Mouse (Mus musculus) ovary, adult 18-20 months (tissue): ENCODE measurements around the gene Thada.

Source experiments
- DNase-seq: peaks from one replicate; pipeline ENCODE4 v3.0.0; 2022; ENCODE audit warnings: low spot score, mixed read lengths

Thada gene

DNA sequence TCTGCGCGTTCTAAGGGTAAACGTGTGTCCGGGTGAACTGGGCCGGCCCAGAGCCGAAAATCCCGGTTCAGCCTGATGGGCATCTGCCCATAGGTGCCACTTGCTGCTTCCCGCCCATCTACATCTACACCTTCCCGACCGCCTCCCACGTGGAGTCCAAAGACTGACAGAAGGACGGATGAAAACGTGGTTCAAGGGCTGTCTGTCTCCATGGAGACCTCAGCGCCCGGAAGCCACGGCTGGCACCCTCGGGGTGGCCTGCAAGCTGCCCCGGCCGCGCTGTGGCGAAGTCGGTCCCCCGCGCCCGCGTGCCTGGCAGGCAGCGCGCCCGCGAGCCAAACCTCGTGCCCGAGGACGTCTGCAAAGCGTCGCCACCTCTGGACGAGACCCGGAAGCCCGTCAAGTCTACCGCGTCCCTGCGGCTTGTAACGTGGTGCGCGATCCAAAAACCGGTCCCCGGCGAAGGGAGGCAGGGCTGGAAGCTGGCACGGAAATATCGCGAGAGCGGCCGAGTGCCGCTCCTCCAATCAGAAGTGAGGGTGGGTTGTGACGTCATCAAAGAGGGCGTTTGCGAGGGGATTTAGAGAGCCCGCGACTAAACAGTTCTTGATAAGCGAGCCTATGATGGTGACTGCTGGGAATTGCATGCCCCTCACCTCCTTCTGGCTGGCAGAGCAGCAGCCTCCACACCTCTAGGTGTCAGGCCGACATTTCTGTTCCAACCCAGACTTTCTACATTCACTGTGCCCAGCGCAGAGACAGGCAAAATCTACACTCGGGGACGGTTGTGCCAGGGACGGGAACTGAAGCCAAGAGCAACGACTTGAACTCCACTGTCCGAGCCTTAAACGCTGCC is at the start of gene Thada:
TSS of gene Thada (minus strand) at position 453 of the 856 bp plus-strand sequence.
- peak; percentile 94 for DNase-seq

DNA sequence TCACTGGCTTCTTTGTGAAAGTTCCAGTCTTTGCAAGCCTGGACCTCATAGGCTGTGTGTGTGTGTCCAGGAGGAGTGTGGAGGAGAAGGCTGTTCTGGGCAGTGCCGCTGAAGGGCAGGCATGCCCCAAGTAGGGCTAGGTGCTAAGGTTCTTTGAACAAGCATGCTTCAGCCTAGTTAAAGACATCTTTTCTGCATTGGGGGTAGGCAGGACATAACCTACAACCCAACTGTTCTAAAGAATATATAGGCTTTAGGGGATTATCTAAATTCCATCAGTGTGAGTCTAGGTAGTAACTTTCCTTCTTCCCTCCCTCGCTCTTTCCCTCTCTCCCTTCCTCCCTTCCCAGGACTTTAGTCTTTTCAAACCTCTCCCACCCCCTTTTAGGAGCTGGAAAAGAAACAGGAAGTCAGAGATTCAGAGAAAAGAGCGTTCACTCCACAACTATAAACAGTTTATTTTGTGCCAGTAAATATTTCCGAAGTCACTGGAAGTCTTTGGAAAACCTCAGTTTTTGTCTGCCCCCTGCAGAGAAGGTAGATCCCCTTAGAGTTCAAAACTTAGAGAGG is 46.6 kb upstream of the Thada start:
- DNase-seq: no peak

DNA sequence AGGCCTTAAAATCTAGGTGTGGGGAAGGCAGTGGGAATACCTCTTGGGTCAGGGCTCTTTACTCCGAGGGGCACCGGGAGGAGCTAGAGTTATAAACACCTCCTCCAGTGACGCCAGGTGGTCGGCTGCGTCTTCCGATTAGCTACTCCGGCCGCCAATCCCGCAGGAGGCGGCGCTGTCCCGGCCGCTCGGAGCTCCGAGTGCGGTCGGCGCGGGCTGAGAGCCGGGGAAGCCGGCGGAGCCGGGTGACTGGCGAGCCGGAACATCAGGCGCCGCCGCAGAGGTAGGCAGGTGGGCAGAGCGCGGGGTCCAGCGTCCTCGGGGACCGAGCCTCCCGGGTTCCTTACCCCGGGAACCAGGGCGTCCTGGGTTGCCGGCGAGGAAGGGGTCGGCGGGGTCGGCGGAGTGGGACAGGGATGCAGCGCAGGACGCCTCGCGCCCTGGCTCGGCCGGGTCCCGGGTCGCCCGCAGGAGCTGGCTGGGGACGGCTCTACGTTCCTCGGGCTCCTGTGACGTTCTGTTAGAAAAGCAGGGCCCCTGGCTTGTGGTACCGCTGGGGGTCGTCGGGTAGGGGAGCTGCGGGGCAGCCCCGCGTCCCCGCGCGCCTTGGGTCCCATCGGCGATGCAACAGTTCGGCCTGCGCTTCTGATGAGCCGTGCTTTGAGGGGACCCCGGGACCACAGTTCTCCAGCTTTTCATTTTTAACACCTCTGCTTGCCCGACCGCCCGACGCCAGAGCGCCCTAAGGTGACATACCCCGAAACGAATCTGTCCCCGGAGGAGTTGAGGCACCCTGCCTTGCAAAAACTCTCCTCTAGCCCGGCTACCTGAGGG is 45.9 kb upstream of the Thada start, which contains the start of gene Plekhh2:
TSS of gene Plekhh2 (plus strand) at position 214 of the 834 bp plus-strand sequence.
- peak; percentile 75 for DNase-seq

DNA sequence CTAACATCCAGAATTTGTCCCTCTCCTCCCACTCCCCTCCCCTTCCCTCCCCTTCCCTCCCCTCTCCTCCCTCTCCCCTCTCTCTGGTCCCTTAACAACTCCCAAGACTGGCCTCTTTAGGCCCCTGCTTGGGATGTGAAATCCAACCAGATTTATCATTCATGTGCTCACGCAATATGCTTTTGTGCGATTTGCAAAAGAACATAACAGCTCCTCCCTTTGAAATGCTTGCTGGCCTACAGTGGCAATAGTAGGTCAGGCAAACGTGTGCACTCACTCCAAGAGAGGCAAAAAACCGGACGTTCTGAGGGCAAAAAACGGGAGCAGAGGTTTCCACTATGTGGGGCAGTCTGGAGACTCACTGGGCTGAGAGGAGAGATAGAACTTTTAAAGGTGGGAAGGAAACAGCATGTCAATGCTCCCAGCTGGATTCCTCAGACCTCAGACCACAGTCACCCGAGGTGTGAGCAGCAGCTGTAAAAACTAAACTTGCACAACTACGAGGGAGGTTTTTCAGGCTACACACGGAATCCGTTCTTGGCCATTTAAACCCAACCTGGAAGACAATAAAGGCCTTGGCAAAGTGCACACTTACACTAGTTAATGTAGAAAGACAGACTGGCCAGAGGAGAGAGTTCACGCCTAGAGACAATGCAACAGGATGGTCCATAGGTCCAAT is 45.1 kb upstream of the Thada start:
- DNase-seq: no peak

DNA sequence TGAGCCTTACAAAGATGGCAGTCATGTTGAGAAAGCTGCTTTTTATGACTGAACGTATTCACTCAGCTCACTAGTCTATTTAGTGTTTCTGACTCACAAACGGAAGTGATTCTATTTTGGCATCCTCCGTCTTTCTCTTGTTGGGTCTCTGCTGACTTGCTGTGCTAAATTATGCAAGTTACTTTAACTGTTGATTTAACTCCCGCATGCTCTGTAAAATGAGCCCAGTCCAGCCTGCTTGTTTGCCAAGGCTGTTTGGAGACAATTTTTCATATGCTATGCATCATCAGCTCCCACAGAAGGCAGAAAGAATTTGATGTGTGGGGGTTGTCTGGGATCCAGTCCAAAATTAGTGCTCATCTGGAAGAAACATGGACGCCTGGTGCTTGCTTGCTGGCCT is 44.4 kb upstream of the Thada start:
- DNase-seq: peak; percentile 45

DNA sequence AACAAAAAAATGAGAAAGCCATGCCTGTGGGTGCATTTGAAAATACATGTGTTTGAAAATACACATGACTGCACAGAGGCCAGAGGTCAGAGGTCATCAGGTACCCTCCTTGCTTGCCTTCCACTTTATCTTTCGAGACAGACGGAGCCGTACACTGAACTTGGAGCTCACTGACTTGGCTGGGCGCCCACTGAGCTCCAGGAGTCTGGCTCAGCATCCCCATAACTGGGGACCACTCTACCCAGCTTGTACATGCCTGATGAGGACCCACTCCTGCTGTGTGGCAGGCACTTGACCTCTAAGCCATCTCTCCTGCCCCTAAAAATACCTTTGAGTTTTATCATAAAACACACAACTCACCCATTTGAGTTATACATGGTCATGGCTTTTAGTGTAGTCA is 43.2 kb upstream of the Thada start:
- DNase-seq: no peak

DNA sequence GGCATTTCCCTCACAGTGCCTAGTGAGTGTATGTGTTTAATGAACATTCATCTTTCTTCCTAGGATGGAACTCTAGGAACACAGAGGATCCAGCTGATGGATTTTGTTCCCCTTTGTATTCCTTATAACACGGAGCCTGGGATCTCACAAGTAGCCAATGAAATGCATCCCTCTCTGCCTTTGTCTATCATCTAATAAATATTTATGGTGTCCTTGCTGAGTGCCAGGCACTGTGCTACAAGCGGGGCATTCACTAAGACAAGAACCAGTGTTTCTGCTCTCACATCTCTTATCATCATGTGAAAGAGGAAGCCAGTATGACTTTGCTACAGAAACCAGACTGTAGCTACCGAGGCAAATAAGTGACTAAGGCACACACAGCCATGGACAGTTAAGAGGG is 42.7 kb upstream of the Thada start:
- DNase-seq: no peak

DNA sequence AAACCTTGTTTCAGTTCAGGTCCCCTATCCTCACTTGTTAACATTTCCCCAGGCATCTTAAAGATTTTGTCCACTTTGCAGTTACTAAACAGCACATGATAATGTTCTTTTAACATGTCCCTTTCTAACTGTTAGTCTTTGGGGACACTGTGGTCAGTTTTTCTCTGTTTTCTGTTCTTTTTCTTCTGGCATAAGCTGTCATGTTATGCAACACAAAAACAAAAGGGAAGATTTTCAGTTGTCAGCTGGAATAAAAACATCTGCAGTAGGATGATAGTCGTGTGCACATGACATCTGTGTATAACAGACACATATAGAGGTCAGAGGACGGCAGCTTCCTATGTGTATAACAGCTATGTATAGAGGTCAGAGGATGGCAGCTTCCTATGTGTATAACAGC is 39.9 kb upstream of the Thada start:
- DNase-seq: no peak

DNA sequence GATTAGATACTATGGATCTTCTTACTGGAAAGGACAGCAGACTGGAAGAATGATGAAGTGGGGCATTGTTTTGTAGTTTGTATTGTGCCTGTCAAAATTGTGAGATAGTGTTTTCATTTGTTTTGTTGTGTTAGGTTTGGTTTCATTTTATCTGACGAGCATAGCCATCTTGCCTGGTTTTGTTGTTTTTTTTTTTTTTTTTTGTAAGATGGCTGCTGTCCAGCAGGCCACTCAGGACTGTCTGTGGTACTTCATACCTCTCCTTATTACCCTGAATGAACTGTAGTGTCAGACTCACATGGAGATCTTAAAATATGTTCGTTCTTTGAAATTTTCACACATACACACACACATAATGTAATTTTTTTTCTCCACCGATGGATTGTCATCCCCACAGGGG is 36.3 kb upstream of the Thada start:
- no peak for DNase-seq

DNA sequence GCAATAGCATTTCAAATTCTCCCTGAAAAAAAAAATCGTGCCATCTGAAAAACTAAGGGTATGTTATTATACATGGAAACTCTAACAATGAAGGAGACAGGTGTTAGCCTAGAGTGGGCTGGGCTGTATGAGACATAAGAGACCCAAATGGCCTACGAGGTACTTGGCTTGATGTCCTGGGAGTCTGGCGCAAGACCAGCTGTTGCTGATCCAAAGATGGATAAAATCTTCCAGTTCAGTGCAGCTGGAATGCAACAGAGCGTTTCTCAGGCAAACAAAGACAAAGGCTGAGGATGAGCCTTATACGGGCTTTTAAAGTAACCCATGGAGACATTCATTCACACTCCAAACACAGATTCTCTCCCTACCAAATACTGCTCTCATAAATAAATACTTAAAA is 32.6 kb upstream of the Thada start:
- DNase-seq: no peak

DNA sequence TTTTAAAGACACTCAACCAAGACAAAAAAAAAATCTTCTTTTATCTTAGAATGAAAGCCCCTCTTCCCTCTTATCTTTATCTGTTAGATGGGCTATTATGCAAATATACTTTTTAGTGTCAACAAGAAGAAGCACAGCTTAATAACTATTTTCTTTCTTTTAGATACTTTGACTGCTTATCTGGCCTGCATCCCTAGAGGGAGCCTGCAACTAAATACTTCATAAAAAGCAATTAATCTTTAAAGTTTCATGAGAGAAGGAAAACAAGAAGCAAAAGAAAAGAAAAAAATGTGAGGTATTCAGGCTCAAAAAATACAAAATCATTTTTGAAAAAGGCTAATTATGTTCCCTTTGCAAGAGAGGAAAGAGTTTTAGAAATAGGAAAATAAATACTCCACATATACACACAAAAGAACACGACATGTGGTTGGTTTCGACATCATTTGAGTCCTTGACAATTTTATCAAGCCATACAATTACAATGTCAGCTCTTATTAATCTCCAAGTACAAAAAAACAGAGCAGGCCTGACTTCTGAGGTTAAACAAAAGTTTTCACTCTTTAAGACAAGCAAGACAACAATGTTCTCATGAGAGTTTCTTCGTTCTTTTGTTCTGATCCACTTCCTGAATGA is 32.1 kb upstream of the Thada start:
- no peak for DNase-seq

DNA sequence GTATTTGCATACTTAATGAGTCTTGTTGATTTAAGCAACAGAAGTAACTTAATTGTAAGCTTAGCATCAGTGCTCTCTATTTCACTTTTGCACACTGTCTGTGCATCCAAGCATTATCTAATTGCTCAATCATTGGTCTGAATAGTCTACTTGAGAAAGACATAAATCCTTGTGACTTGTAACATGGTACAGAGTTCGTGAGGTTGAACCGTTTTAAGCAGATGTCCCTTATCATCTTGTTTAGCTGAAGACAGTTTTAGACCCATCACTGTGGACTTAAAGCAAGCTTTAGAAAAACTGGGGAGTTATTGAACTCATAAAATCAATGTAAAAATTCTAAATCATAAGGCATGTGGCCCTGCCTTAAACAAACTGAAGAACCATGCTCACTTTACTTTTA is 31.6 kb upstream of the Thada start:
- DNase-seq: no peak

DNA sequence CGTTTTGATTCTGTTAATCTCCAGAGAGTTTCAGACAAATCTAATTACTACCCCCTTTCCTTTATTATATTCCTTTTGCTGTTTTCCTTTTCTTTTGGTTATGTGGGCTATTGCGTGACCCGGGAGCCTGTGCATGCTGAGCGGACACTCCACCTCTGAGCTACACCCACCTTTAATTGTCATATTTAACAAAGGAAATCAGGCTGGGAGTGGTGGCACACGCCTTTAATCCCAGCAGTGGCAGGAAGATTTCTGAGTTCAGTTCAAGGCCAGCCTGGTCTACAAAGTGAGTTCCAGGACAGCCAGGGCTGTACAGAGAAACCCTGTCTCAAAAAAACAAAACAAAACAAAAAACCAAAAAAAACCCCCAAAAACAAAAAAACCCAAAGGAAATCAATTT is 31.0 kb upstream of the Thada start:
- no peak for DNase-seq

DNA sequence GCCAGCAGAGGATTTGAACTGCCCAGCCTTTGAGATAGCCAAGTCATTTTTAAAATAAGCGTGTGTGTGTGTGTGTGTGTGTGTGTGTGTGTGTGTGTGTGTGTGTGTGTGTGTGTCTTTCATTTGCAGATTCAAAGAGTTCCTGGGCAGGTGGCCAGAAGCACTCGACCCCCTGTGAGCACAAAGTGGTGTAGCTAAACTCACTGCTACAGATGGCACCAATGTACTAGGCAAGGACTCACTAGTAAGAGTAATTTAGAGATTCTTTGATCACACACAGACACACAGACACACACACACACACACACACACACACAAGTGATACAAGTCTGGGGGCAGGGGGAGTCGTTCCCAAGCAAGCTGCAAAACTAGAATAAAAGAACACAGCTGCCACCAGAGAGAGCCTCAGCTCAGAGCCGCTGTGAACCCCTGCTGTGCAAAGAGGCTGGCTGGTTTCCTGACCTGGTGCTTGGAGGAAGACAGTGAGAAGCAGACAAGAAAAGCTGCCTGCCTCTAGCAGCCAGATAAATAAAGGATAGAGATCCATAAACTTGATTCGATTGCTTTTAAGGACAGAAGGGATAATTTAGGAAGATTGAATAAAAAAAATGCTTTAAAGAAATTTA is 26.4 kb upstream of the Thada start:
- DNase-seq: no peak

DNA sequence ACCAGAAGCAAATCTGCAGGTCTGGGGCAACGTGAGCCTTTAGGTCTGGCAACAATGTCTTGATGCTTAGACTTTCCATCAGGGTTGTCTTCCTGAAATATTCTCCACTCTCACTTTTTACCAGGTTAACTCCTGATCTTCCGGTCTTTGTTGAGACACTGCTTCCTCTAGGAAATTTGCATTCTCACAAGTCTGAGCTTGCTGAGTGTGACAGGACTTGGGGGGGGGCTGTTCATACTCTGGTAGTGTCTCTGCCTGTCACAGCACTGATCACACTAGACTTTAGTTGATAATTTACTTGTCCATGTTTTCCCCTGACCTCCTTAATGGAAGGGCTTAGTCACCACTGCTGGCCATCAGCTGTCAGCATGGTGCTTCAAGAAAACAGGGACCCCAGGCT is 21.4 kb upstream of the Thada start:
- DNase-seq: no peak

DNA sequence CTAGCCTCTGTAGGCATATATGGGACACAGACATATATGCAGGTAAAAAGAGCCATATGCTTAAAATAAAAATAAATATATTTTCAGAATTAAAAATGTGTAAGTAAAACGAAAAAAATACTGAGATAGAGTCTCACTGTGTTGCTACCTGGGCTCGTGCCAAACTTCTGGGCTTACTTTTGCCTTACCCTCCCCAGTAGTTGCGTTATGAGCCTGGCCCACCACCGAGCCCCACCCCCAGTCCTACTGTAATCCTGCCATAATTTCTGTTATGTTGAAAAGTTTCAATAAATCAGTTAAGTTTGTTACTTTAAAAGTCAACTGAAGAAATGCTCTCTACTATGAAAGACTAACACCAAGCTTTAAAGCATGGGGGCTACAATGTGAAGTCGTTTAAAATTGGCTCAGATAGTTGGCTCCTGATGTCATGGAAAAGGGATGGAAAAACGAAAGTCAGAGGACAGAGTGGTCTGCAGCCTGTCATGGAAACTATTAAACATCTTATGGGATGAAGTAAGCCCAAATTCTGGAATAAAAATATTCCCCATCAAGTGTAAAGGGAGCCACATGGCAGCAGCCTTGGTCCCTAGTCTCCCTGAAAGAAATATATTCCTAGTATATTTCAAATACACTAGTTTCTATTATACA is 17.8 kb upstream of the Thada start:
- DNase-seq: no peak

DNA sequence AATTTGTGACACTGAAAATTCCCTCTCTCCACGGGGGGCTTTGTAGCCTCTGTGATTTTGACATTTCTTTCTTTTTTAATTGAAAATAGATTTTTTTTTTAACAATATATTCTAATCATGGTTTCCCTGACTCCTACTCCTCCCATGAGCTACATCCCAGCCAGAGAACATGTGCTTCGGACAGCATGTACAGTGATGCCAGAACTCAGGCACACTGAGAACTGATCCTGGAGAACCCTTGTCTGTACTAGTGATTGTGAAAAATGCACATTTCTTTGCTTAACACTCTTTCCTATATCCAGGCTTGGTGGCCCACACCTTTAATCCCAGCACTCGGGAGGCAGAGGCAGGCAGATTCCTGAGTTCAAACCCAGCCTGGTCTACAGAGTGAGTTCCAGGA is 16.8 kb upstream of the Thada start:
- DNase-seq: no peak

DNA sequence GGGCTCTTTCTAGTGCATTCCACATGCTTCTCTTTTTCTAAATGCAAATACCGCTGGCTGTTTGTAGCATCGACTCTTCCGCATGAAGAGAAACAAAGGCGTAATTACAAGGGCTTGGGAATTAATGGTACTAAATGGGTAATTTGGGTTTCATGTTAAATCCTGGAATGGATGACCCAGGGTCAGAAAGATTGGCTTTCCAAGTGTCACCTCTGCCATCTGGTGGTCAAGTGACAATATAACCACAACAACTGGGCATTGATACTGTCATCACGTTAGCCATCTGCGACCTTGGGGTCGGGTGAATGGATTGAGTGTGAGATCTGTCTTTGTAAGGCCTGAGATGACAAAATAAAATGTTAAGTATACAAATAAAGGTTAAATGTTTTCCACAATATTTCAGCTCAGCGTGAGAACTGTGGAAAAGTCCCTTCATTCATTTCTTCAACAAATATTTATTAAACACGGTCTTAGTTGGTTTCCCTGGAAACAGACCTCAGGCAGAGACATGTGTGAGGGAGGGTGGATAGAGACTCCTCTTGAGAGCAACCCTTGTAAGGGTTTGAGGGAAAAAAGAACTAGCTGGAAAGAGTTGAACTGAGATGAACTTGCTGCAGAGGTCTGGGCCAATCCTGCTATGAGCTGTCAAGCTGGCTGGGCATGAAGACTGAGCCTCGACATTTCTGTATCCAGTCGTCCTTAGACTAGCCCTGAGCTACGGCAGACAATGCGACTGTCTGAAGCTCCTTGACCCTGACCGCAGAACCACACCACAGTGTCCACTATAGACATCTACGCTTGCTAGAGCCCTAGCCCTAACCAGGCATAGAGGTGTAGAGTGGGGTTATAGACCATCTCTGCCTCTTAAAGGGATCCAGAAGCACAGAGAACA is 14.7 kb upstream of the Thada start:
- no peak for DNase-seq

DNA sequence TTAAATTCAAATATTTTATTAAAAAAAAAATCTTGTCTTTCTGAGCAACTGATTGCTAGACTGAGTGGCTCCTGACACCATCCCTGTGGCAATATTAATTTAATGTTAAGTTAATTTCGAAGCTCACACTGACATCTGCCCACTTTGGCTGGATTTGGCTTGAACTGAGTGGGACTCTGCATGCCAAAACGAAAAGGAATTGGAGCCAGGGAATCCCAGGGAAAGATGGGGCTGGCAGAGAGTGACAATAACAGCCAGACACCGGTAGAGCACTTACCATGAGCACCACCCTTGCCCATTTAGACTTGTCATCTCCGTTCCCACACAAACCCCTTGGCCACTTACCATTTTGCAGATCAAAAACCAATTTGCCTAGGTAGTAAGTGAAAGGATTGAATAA is 12.3 kb upstream of the Thada start:
- no peak for DNase-seq

DNA sequence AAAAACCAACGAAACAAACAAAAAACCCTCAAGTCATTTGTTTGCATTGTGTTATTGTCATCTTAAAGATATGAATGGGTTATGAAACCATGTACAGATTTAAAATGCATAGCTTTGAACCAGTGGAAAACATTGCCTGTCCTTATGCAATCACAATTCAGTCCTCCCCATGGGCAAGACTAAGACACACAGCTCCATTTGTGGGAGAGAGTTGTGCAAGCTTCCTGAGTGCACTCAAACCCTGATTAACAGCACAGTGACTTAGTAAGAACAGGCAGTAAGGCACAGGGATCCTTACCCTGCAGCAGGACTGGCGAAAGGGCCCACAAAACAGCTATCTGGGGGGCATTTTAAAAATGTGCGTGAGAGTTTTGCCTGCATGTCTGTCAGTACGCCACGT is 11.2 kb upstream of the Thada start:
- DNase-seq: no peak
